Mouse (Mus musculus) ES-E14 (cell line): ENCODE data around the gene Nup210l. TPM values are rescaled to one million over a fixed set of nuclear protein-coding genes. Genes with fewer than 3 reads are reported as not detected.

ENCODE experiments used
- DNase-seq: peaks from one replicate; pipeline ENCODE4 v3.0.0-alpha.2; 2013; ENCODE audit warnings: low read depth, low spot score
- H3K27ac ChIP-seq: 2 replicates; pipeline ENCODE4 v1.5.1; 2012; ENCODE audit warnings: low read depth, mild to moderate bottlenecking, low read length, moderate library complexity, mixed read lengths; ENCODE audit not compliant: poor library complexity, insufficient read depth, severe bottlenecking
- H3K36me3 ChIP-seq: 2 replicates; pipeline ENCODE4 v1.6.1; 2012; ENCODE audit warnings: mild to moderate bottlenecking, low read length, moderate library complexity, mixed read lengths; ENCODE audit not compliant: control insufficient read depth, poor library complexity, insufficient read depth, severe bottlenecking
- H3K4me1 ChIP-seq, 2 experiments: fragments of 150-350 bp in 1 of 2; sonication (generic) in 1 of 2; 2 replicates each; pipeline ENCODE4 v1.6.1; 2012; ENCODE audit warnings: low read length in 2 of 2, mild to moderate bottlenecking in 1 of 2, mixed read lengths in 1 of 2; ENCODE audit not compliant: control insufficient read depth in 2 of 2, insufficient read depth in 2 of 2, poor library complexity in 1 of 2
- H3K4me3 ChIP-seq, 2 experiments: fragments of 150-350 bp in 1 of 2; sonication (generic) in 1 of 2; 2 replicates each; pipeline ENCODE4 v1.5.1; 2012; ENCODE audit warnings: low read length in 2 of 2, low read depth in 1 of 2, mild to moderate bottlenecking in 1 of 2, mixed read lengths in 1 of 2; ENCODE audit not compliant: insufficient read depth in 1 of 2, poor library complexity in 1 of 2, severe bottlenecking in 1 of 2
- H3K9ac ChIP-seq: 2 replicates; pipeline ENCODE4 v1.6.1; 2012; ENCODE audit warnings: low read depth, mild to moderate bottlenecking, low read length, mixed read lengths; ENCODE audit not compliant: poor library complexity, insufficient read depth, severe bottlenecking
- H3K9me3 ChIP-seq: fragments of 150-350 bp; sonication (generic); 2 replicates; pipeline ENCODE4 v1.6.1; 2012; ENCODE audit warnings: low read depth, mild to moderate bottlenecking, low read length; ENCODE audit not compliant: control insufficient read depth, insufficient read depth
- CHD2 ChIP-seq: IDR thresholded peaks from 2 replicates; pipeline ENCODE4 v1.6.1; 2014; ENCODE audit warnings: mild to moderate bottlenecking, low read depth, low read length, inconsistent platforms
- HCFC1 ChIP-seq: IDR thresholded peaks from 2 replicates; pipeline ENCODE4 v1.6.1; 2012; ENCODE audit warnings: low read length, inconsistent platforms, borderline replicate concordance; ENCODE audit not compliant: insufficient read depth
- MAFK ChIP-seq: IDR thresholded peaks from 2 replicates; pipeline ENCODE4 v1.6.1; 2014; ENCODE audit warnings: mild to moderate bottlenecking, low read depth, low read length, inconsistent platforms; ENCODE audit not compliant: insufficient read depth
- ZC3H11A ChIP-seq: IDR thresholded peaks from 2 replicates; pipeline ENCODE4 v1.6.1; 2012; ENCODE audit warnings: low read depth, mild to moderate bottlenecking, inconsistent platforms, low read length, borderline replicate concordance
- ZNF384 ChIP-seq: IDR thresholded peaks from 2 replicates; pipeline ENCODE4 v1.6.1; 2012; ENCODE audit warnings: low read depth, low read length, inconsistent platforms
- in situ Hi-C, 2 experiments: fragments of 600-800 bp; cut with MboI; formaldehyde crosslinking; loops; one replicate each; pipeline ENCODE4 v1.15.1; 2025; ENCODE audit warnings: low sequenced_read_pairs in 2 of 2, inconsistent platforms in 1 of 2; ENCODE audit not compliant: unreplicated experiment in 2 of 2
- total RNA-seq: library from RNA; depleted of rRNA; stranded (reverse); fragments of 300-350 nt; gene quantifications from 2 replicates; pipeline ENCODE4 v1.2.3, GENCODE M21; 2012

Gene Nup210l
- total RNA-seq, 1 experiment: 0.80 TPM

DNA sequence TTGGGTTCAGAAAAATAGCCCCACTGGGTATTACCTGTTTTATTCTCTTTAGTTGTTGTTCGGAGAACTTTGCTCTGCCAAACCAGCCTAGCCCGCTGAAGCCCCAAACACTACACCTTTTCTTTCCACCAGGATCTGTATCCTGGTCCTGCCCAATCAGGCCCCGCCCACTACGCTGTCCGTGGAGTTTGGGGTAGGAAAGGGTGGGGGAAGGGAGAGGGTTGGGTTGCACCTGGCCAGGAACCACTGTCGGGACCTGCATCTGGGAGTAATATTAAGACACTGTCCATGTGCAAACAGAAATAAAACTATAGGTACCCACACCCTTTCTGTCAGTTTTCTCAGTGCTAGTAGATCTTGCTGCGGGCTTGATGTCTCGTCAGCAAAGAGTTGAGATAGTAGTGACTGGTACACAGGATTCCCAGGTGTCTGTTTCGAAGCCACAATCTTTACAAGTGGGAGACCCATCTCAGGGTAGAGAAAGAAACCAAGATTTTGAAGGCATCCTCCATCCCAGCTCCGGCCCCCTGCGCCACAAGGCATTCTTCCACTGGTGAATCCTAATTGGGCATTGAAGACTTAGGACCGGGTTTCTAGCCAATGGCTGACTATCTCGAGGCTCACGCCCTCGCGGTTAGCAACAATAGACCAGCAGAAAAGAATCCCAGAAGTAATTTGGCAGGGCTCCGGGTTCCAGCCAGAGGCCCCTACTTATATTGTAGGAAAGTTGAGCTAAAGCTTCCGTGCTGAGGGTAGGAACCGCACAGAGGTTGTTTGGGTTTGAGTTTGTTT is 139.2 kb downstream of the Nup210l start, which contains the start of gene Creb3l4:
TSS of gene Creb3l4 (minus strand) at position 529 of the 792 bp plus-strand sequence.
- DNase-seq: peak; percentile 75

GRCm38 (mm10) chr3:90245406-90245805 is 141.5 kb downstream of the Nup210l start:
- TF ChIP-seq HCFC1 (no peak), MAFK (no peak), ZNF384 (no peak), ZC3H11A (no peak), CHD2 (no peak)
- H3K4me3 ChIP-seq: no peak overlapping the region
- H3K9ac ChIP-seq: no peak overlapping the region
- no peaks in the 10 kb centered on the region for H3K9me3 ChIP-seq
- no peaks in the 10 kb centered on the region for H3K36me3 ChIP-seq
- H3K27ac ChIP-seq: no peak overlapping the region
- DNase-seq: no peak
- peaks cover 0 to 13% of the 10 kb centered on the region in 2 experiments; a peak in 2 of 4 replicates for H3K4me1 ChIP-seq
- in situ Hi-C loops: no loop called here

More for the DNA sequence above, 139.2 kb downstream of the Nup210l start, which contains the start of gene Creb3l4:
- Histone ChIP-seq H3K4me1 (peaks cover 0 to 13% of the 10 kb centered on the region in 2 experiments; a peak in 2 of 4 replicates), H3K36me3 (no peaks in the 10 kb centered on the region), H3K9me3 (no peaks in the 10 kb centered on the region), H3K9ac (peak within 1 kb of the TSS; percentile 34), H3K4me3 (peak within 1 kb of the TSS; percentile 26 to 37), H3K27ac (no peak within 1 kb of the TSS; the same call in 1 of the 2 replicates)
- in situ Hi-C loops: no loop called here
- no peak for TF ChIP-seq CHD2
- no peak for TF ChIP-seq HCFC1
- no peak for TF ChIP-seq MAFK
- no peak for TF ChIP-seq ZNF384
- TF ChIP-seq ZC3H11A: no peak

DNA sequence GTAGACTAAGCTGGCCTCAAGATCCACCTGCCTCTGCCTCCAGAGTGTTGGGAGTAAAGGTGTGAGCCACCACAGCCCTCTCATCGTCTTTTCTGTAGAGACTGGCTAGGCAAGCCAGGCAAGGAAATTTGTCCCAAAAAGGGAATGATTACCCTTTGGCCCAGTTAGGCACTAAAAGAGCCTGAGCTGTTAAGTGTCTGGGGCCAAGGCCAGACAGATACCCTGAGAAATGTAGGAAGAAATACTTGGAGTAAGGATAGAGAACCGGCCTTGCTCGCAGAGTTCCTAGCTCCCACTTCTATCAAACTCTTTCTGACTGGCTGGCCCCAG is 143.7 kb downstream of the Nup210l start:
- in situ Hi-C loops: no loop called here
- H3K4me3 ChIP-seq: peak overlapping the region; percentile 28 to 93
- DNase-seq: no peak
- peaks cover 0 to 7% of the 10 kb centered on the region in 2 experiments; a peak in 2 of 4 replicates for H3K4me1 ChIP-seq
- peaks cover 11% of the 10 kb centered on the region for H3K36me3 ChIP-seq
- H3K9me3 ChIP-seq: no peaks in the 10 kb centered on the region
- no peak for TF ChIP-seq CHD2
- TF ChIP-seq HCFC1: no peak
- no peak for TF ChIP-seq MAFK
- no peak for TF ChIP-seq ZNF384
- H3K9ac ChIP-seq: peak overlapping the region; percentile 49
- H3K27ac ChIP-seq: peak overlapping the region; percentile 74

DNA sequence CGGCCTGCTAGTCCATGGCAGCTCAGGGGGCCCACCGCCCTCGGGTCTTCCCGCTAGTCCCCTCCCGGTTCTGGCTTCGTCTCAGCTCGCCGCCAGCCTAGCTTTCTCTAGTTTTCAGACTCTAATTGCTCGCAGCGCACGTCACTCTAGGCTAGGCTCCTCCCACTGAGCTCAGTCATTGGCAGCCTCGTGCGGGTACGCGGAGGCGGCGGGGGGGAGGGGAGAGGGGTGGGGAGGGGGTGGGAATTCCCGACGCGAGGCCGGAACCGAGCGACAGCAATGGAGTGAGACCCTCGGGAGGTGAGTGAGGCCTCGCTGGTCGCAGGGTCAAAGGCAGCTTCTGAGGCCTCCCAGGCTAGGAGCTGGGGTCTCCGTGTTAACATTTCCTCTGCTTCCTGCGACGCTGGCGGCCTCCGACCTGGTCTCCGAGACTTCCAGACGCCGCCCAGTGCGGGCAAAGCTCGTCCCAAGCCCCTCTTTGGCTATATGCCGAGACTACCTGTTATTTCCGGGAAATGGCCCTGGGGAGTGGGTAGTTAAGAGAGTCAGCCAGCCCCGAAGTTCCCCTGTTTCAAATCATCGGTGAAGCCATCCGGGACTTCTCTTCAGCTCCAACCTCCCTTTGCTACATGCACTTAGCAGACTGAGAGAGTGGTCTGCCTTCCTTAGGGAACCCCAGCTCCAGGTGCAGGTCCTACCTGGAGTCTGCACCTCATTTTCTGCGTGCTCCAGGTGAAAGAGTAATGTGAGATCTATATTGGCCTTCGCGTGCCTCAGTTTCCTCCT is 144.2 kb downstream of the Nup210l start, which contains the start of gene Slc39a1:
TSS of gene Slc39a1 (plus strand) at position 213 of the 786 bp plus-strand sequence.
- peak; percentile 96 for DNase-seq
- no peak for TF ChIP-seq MAFK
- TF ChIP-seq ZNF384: no peak
- no peak for TF ChIP-seq HCFC1
- no peak for TF ChIP-seq ZC3H11A
- no peak for TF ChIP-seq CHD2
- peaks cover 11% of the 10 kb centered on the region for H3K36me3 ChIP-seq
- H3K27ac ChIP-seq: peak within 1 kb of the TSS; percentile 74
- peaks cover 0 to 4% of the 10 kb centered on the region in 2 experiments; a peak in 2 of 4 replicates for H3K4me1 ChIP-seq
- peak within 1 kb of the TSS; percentile 76 to 93 for H3K4me3 ChIP-seq
- in situ Hi-C loops: no loop called here
- no peaks in the 10 kb centered on the region for H3K9me3 ChIP-seq
- H3K9ac ChIP-seq: peak within 1 kb of the TSS; percentile 83
